Mouse (Mus musculus): Measurements from ENCODE around the gene Sclt1.

Sclt1 gene

GRCm38 (mm10) chr3:41586917-41587316 lies 155.4 kb downstream of the Sclt1 start:
- no peak for DNase-seq (ENCODE audit: low spot score in 2 of 2)

DNA sequence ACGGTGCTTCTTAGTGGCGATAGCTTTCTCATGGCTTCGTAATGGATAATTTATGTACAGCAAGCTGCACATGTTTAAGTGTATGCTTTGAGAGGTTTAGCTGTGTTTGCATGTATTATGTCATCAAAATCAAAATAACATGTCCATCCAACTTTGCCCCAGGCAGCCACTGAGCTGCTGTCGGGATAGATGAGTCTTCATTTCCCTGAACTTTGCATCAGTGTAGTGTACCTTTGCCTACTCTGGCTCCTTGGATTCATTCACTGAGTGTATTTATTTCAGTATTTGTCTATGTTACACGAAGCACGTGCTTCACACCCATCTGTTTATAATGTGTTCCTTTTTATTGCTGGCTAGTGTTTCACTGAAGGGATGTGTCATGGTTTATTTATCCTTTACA lies 156.0 kb downstream of the Sclt1 start:
- DNase-seq (ENCODE audit: low spot score in 2 of 2), result no peak

DNA sequence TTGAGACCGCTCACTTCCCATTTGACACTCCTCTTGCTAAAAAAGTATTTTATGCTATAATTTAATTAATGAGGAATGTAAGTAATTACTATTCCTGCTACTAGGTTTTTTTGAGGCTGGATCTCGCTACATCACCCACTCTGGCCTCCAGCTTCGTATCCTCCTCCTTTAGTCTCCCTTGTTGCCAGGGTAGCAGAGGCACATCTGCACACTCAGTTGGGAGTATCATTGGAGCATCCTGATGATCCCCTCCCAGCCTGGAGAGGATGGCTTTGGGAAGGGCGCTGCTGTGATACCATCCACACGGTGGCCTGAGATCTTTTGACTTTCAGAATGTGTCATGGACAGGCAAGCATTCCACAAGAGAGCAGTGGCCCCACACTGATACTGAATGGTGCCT lies 156.8 kb downstream of the Sclt1 start:
- no peak for DNase-seq (ENCODE audit: low spot score in 2 of 2)

GRCm38 (mm10) chr3:41583621-41584020 lies 158.7 kb downstream of the Sclt1 start:
- no peak for DNase-seq (ENCODE audit: low spot score in 2 of 2)

DNA sequence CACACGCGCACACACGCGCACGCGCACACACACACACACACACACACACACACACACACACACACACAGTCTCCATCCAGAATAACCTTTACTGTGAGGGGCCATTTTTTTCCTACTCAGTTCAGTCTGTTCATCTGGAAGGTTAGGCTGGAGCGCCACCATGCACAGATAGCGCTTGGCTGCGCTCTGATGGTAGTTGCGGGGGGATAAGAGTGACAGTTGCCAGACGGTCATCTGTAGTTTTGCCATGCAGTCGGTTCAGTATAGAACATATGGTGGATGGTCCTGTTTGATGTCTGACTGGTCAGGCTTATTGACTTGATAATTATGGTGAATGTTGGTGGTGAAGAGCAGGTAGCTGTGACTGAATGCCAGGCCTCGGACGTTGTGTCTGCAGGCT lies 159.2 kb downstream of the Sclt1 start:
- no peak for DNase-seq (ENCODE audit: low spot score in 2 of 2)

DNA sequence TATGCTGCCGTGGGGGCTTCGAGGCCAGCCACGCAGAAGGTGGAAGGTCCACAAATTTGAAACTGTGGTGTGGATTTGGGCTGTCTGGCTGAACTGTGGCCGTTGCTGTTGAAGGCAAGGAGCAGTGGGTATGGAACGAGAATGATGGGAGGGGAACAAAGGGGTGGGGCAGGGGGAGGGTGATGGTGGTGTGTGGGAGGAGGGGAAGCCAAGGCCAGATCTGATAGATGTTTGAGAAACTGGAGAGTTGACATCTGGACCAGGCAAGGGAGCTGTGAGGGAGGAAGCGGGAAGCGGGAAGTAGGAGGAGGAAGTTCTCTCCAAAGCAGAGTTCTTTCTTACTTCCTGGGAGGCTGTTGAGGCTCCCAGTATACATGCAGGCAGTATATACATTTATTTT lies 160.1 kb downstream of the Sclt1 start:
- no peak for DNase-seq (ENCODE audit: low spot score in 2 of 2)

GRCm38 (mm10) chr3:41581436-41581835 lies 160.9 kb downstream of the Sclt1 start:
- no peak for DNase-seq (ENCODE audit: low spot score in 2 of 2)

DNA sequence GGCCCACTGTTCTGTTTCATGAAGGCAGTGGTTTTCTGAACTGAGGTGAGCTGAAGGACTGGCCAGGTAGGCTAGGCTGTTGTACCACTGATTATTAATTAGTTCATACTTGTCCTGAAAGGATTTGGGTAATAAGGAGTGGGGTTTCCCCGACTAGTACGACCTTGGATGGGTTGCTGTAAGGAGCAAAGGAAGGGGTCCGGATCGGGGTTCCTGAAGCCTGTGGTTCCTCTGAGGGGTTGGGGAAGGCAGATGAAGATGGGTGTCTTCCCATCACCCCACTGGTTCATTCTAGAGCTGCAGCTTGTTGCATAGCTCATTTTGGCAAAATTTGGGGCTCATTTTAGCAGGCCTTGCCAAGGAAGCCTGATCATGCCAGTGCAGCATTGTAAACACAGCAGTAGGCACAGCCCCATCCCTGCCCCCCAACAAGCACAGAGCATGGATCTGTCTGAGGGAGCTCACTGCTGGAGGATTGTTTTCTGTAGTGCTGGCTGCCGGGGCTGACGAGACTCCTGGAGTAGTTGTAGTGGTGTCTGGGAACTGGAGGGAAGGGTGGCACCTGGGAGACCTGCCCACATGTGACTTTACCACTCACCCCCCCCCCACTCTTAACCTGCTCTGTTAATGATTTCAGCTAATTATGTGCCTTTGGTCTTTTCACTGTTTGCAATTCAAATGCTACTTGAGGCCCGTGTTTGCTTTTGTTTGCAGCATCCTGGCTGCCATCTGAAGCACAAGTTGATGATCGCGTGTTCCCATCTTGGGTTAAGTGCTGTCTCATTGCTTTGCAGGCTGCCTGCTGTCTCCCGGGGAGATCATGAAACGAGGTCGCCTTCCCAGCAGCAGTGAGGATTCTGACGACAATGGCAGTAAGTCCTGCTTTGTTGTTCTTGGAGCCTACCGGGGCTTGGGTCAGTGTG lies 161.7 kb downstream of the Sclt1 start:
- DNase-seq (ENCODE audit: low spot score in 2 of 2), result no peak

- DNase-seq (ENCODE audit: low spot score in 2 of 2), result no peak
Measured at GRCm38 (mm10) chr3:41579873-41580272, 162.4 kb downstream of the Sclt1 start.

- no peak for DNase-seq (ENCODE audit: low spot score in 2 of 2)
Measured at GRCm38 (mm10) chr3:41577240-41577639, 165.1 kb downstream of the Sclt1 start.

Data from frontal cortex, postnatal 10 days (tissue).